Mouse (Mus musculus): Measurements from ENCODE around the gene Cit.

Cit gene

GRCm38 (mm10) chr5:115915481-115915880 lies 70.4 kb downstream of the Cit start:
- DNase-seq (ENCODE audit: low spot score), result no peak

GRCm38 (mm10) chr5:115917960-115918359 lies 72.9 kb downstream of the Cit start:
- no peak for DNase-seq (ENCODE audit: low spot score)

GRCm38 (mm10) chr5:115918597-115919351 lies 73.7 kb downstream of the Cit start:
- DNase-seq (ENCODE audit: low spot score), result no peak

- no peak for DNase-seq (ENCODE audit: low spot score)
Observed at GRCm38 (mm10) chr5:115921990-115922389, 76.9 kb downstream of the Cit start.

- DNase-seq (ENCODE audit: low spot score), result no peak
Observed at GRCm38 (mm10) chr5:115924946-115925345, 79.9 kb downstream of the Cit start.

- DNase-seq (ENCODE audit: low spot score), result no peak
Observed at GRCm38 (mm10) chr5:115928786-115929507, 83.9 kb downstream of the Cit start.

- no peak for DNase-seq (ENCODE audit: low spot score)
Observed at GRCm38 (mm10) chr5:115932325-115932724, 87.2 kb downstream of the Cit start.

GRCm38 (mm10) chr5:115936851-115937250 lies 91.8 kb downstream of the Cit start:
- DNase-seq (ENCODE audit: low spot score), result no peak

GRCm38 (mm10) chr5:115937566-115937965 lies 92.5 kb downstream of the Cit start:
- no peak for DNase-seq (ENCODE audit: low spot score)

- DNase-seq (ENCODE audit: low spot score), result no peak
Observed at GRCm38 (mm10) chr5:115938999-115939398, 93.9 kb downstream of the Cit start.

- no peak for DNase-seq (ENCODE audit: low spot score)
Observed at GRCm38 (mm10) chr5:115942389-115942788, 97.3 kb downstream of the Cit start.

GRCm38 (mm10) chr5:115944791-115945490 lies 99.9 kb downstream of the Cit start:
- no peak for DNase-seq (ENCODE audit: low spot score)

GRCm38 (mm10) chr5:115947622-115948353 lies 102.7 kb downstream of the Cit start:
- no peak for DNase-seq (ENCODE audit: low spot score)

- no peak for DNase-seq (ENCODE audit: low spot score)
Observed at GRCm38 (mm10) chr5:115950936-115951335, 105.9 kb downstream of the Cit start.

- no peak for DNase-seq (ENCODE audit: low spot score)
Observed at GRCm38 (mm10) chr5:115953173-115953572, 108.1 kb downstream of the Cit start.

- DNase-seq (ENCODE audit: low spot score), result no peak
Observed at GRCm38 (mm10) chr5:115954084-115954483, 109.0 kb downstream of the Cit start.

- DNase-seq (ENCODE audit: low spot score), result no peak
Observed at GRCm38 (mm10) chr5:115954549-115954948, 109.5 kb downstream of the Cit start.

GRCm38 (mm10) chr5:115955131-115955530 lies 110.1 kb downstream of the Cit start:
- no peak for DNase-seq (ENCODE audit: low spot score)

- no peak for DNase-seq (ENCODE audit: low spot score)
Observed at GRCm38 (mm10) chr5:115956048-115956447, 111.0 kb downstream of the Cit start.

GRCm38 (mm10) chr5:115957177-115957576 lies 112.1 kb downstream of the Cit start:
- DNase-seq (ENCODE audit: low spot score), result no peak

GRCm38 (mm10) chr5:115958344-115958743 lies 113.3 kb downstream of the Cit start:
- DNase-seq (ENCODE audit: low spot score), result no peak

GRCm38 (mm10) chr5:115958814-115959213 lies 113.7 kb downstream of the Cit start:
- DNase-seq (ENCODE audit: low spot score), result no peak

Data from left cerebral cortex, adult 11 months (tissue).